Mouse (Mus musculus) neural tube, embryonic 14.5 days (tissue): Measurements from ENCODE around the gene 5330417H12Rik. TPM values are rescaled to one million over a fixed set of nuclear protein-coding genes. Genes with fewer than 3 reads are reported as not detected.

Source experiments
- ATAC-seq: fragments of 200-750 bp; cut with Nextera tagmentation; 2 replicates; pipeline ENCODE4 v1.8.0; 2017; ENCODE audit warnings: low read depth, mild to moderate bottlenecking, moderate TSS enrichment, moderate library complexity
- H3K27ac ChIP-seq: fragments of 300-500 bp; sonication (generic); 2 replicates; pipeline ENCODE4 v1.5.1; 2014; ENCODE audit warnings: low read depth, mild to moderate bottlenecking, control low read depth, low read length, moderate library complexity, mixed read lengths
- H3K27me3 ChIP-seq: fragments of 300-500 bp; sonication (generic); 2 replicates; pipeline ENCODE4 v1.6.1; 2014; ENCODE audit warnings: low read length; ENCODE audit not compliant: control insufficient read depth, insufficient read depth
- H3K36me3 ChIP-seq: fragments of 300-500 bp; sonication (generic); 2 replicates; pipeline ENCODE4 v1.6.1; 2014; ENCODE audit warnings: low read length, mixed read lengths; ENCODE audit not compliant: control insufficient read depth, insufficient read depth
- H3K4me1 ChIP-seq: fragments of 300-500 bp; sonication (generic); 2 replicates; pipeline ENCODE4 v1.6.1; 2014; ENCODE audit warnings: low read length; ENCODE audit not compliant: control insufficient read depth, insufficient read depth
- H3K4me2 ChIP-seq: fragments of 300-500 bp; sonication (generic); 2 replicates; pipeline ENCODE4 v1.6.1; 2014; ENCODE audit warnings: mild to moderate bottlenecking, low read depth, low read length, control low read depth
- H3K4me3 ChIP-seq: fragments of 300-500 bp; sonication (generic); 2 replicates; pipeline ENCODE4 v1.5.1; 2014; ENCODE audit warnings: low read depth, low read length, control low read depth, mixed read lengths
- H3K9ac ChIP-seq: fragments of 300-500 bp; sonication (generic); replicated peaks from 2 replicates; pipeline ENCODE4 v1.6.1; 2014; ENCODE audit warnings: low read depth, mild to moderate bottlenecking, control low read depth, low read length, mixed read lengths
- H3K9me3 ChIP-seq: fragments of 300-500 bp; sonication (generic); 2 replicates; pipeline ENCODE4 v1.6.1; 2016; ENCODE audit warnings: low read length; ENCODE audit not compliant: control insufficient read depth
- WGBS: fragments of 180-500 bp; shearing (Covaris S2); extraction: QIAGEN DNeasy Blood & Tissue Kit; methylation state at CpG from one replicate; pipeline ENCODE4 v1.1.7; 2014; 5-methylcytosine and 5-hydroxymethylcytosine counted together
- polyA plus RNA-seq: library from polyadenylated mRNA; unstranded; fragments of >200 nt; fragmentation: Nextera tagmentation; extraction: Ambion mirVana; gene quantifications from 2 replicates; pipeline ENCODE4 v1.2.1, GENCODE M21; 2014

5330417H12Rik gene
- polyA plus RNA-seq, 1 experiment from 2014 or later, result not detected

DNA sequence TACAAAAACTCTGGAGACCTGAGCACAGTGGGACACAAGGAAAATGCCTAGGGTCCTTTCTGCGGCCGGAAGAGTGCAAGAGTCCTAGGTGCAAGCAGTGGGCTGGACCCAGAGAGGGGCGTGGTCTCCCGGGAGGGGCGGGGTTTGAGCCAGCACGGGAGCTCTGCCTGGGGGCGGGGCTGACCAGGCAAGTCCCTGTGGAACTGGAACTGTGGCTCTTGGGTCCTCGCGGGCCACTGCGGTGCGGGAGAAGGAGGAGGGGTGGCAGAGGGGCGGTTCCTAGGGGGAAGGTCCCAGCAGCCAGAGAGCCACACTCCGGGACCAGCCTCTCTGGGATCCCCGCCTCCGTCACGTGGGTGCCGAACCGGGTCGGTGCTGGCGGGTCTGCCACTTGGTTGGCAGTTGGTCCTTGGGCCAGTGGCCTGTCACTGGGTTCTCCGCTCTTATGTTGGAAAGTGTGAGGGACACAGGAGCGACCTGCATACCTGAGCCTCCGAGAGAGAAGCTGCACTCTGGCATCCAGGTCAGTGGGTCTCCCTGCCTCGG lies 30.0 kb downstream of the 5330417H12Rik start, which contains the start of gene Ppfibp2:
Gene Ppfibp2, plus strand, starts transcription at position 351 of the 546 bp plus-strand sequence.
- 0% methylated on average over 22 of the region's 24 CpGs for WGBS
- Histone ChIP-seq H3K4me1 (no peaks in the 10 kb centered on the region; the same call in 1 of the 2 replicates), H3K4me3 (peak within 1 kb of the TSS; percentile 54), H3K9me3 (no peaks in the 10 kb centered on the region), H3K4me2 (peak within 1 kb of the TSS; percentile 93), H3K27ac (no peak within 1 kb of the TSS), H3K36me3 (no peaks in the 10 kb centered on the region), H3K9ac (peak within 1 kb of the TSS; percentile 43; the same call in 1 of the 2 replicates), H3K27me3 (no peaks in the 10 kb centered on the region)
- peak; percentile 95 for ATAC-seq

DNA sequence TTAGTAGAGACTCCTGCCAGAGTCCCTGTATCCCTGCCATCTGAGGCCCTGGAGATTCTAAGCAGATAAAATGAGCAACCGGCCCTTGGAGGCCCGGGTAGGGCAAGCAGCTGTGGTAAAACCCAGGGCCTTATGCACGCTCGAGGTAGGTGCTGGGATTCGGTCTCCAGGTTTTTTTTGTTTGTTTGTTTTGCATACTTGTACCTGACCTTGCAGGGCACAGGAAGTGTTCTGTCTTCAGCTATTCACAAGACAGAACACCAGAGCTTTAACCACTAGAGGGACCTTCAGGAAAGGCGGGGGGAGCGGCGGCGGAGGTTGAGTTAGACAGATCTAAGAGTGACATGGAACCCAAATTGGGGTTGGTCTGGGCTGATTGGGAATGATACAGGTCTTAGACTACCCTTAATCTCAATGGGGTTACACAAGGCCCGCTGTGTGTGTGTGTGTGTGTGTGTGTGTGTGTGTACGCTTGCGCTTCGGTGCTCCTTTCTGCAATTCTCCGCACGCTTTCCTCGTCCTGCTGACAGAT lies 30.6 kb downstream of the 5330417H12Rik start:
- Histone ChIP-seq H3K27ac (no peak overlapping the region), H3K4me3 (peak overlapping the region; percentile 54), H3K9me3 (no peaks in the 10 kb centered on the region), H3K27me3 (no peaks in the 10 kb centered on the region), H3K4me2 (peak overlapping the region; percentile 93), H3K4me1 (no peaks in the 10 kb centered on the region; the same call in 1 of the 2 replicates), H3K9ac (peak overlapping the region; percentile 43; the same call in 1 of the 2 replicates), H3K36me3 (no peaks in the 10 kb centered on the region)
- ATAC-seq, result peak; percentile 79
- 2% methylated on average over 16 of the region's 16 CpGs for WGBS

DNA sequence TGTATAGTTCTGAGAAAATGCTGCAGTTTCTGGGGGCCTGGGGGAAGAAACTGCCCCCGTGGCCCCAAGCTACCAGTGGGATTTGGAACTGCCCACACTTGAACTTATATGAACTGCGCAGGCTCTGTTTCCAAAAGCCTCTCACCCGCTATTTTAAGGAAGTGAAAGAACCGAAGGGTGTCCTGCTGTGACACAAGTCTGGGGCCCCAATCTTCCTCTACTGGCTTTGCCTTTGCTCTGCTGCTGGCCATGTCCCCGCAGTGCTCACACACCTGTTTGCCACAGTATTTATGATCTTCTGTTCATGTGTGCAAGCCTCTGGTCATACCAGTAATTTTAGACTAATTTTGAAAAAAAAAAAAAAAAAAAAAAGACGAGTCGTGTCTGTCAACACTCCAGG lies 31.1 kb downstream of the 5330417H12Rik start:
- no peak overlapping the region for H3K4me3 ChIP-seq
- no peaks in the 10 kb centered on the region for H3K36me3 ChIP-seq
- H3K27me3 ChIP-seq, result no peaks in the 10 kb centered on the region
- peak overlapping the region; percentile 93; the same call in 1 of the 2 replicates for H3K4me2 ChIP-seq
- 27% methylated on average over 7 of the region's 7 CpGs for WGBS
- ATAC-seq, result no peak
- no peak overlapping the region; the same call in 1 of the 2 replicates for H3K9ac ChIP-seq
- no peaks in the 10 kb centered on the region for H3K9me3 ChIP-seq
- H3K27ac ChIP-seq, result no peak overlapping the region
- H3K4me1 ChIP-seq, result no peaks in the 10 kb centered on the region; the same call in 1 of the 2 replicates

DNA sequence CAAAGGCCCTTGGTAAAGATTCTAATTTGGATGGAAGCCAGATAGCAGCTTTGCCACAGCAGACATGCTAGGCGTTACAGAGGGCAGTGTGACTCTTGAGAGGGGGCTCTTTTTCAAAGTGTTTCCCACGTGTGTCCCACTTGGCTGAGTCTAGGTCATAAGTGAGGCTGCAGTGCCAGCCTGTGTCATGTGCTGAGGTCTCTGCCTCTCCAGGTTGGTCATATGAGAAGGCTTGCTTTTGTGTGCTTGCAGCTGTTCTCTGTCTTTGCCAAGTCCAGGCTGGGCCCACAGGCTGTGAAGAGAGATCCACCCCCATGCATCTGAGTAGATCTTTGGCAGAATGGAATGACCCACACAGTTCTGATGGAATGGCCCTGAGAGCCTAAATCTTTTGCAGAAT lies 32.3 kb downstream of the 5330417H12Rik start:
- Histone ChIP-seq H3K4me1 (no peaks in the 10 kb centered on the region; the same call in 1 of the 2 replicates), H3K9ac (no peak overlapping the region), H3K36me3 (no peaks in the 10 kb centered on the region), H3K27me3 (no peaks in the 10 kb centered on the region), H3K27ac (no peak overlapping the region), H3K9me3 (no peaks in the 10 kb centered on the region), H3K4me2 (no peak overlapping the region), H3K4me3 (no peak overlapping the region)
- ATAC-seq, result no peak
- WGBS, result 46% methylated on average over 2 of the region's 2 CpGs

DNA sequence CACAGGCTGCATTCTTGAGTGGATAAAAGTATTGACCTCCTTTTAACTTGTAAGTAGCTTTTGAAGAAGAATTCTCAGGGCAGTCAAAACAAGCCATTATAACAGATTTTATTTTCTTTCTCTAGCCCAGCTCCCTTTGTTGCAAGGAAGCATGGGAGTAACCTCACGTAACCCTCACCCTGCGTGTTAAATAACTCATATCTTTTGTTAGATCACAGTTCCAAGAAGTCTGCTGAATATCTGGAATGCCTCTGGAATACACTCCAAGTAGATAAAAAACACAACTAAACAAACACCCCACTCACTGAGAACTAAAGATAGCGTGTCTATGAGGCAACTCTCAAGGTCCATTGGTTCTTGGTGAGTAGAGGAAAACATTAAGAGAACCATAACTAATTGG lies 50.7 kb downstream of the 5330417H12Rik start:
- Histone ChIP-seq H3K27ac (no peak overlapping the region), H3K4me1 (no peaks in the 10 kb centered on the region), H3K9me3 (no peaks in the 10 kb centered on the region), H3K4me3 (no peak overlapping the region), H3K9ac (no peak overlapping the region), H3K36me3 (no peaks in the 10 kb centered on the region), H3K27me3 (no peaks in the 10 kb centered on the region), H3K4me2 (no peak overlapping the region)
- ATAC-seq, result no peak
- WGBS, result 77% methylated on average over 3 of the region's 3 CpGs

Other genes with a start within 250 kb of the 5330417H12Rik start
- gene Olfml1, start 57.7 kb downstream of the 5330417H12Rik start, polyA plus RNA-seq, result 0.28 and 4.6 TPM in 2 replicates
- 2.0 and 2.3 TPM in 2 replicates for gene Ppfibp2, start 30.0 kb downstream of the 5330417H12Rik start, polyA plus RNA-seq
- gene Cyb5r2, start 132.9 kb upstream of the 5330417H12Rik start, polyA plus RNA-seq, result 0.29 TPM in 1 of 2 replicates, not detected in the other
- gene Ovch2, start 176.0 kb upstream of the 5330417H12Rik start, polyA plus RNA-seq, result not detected in 2 replicates
- not detected in 2 replicates for gene Olfr467, start 187.1 kb upstream of the 5330417H12Rik start, polyA plus RNA-seq
- not detected in 2 replicates for gene Olfr469, start 200.4 kb upstream of the 5330417H12Rik start, polyA plus RNA-seq
- not detected in 2 replicates for gene Olfr470, start 222.3 kb upstream of the 5330417H12Rik start, polyA plus RNA-seq